Mouse (Mus musculus): ENCODE data around the gene B3gat2. TPM values are rescaled to one million over a fixed set of nuclear protein-coding genes. Genes with fewer than 3 reads are reported as not detected.

Gene B3gat2
- polyA plus RNA-seq, 1 experiment, result not detected

DNA sequence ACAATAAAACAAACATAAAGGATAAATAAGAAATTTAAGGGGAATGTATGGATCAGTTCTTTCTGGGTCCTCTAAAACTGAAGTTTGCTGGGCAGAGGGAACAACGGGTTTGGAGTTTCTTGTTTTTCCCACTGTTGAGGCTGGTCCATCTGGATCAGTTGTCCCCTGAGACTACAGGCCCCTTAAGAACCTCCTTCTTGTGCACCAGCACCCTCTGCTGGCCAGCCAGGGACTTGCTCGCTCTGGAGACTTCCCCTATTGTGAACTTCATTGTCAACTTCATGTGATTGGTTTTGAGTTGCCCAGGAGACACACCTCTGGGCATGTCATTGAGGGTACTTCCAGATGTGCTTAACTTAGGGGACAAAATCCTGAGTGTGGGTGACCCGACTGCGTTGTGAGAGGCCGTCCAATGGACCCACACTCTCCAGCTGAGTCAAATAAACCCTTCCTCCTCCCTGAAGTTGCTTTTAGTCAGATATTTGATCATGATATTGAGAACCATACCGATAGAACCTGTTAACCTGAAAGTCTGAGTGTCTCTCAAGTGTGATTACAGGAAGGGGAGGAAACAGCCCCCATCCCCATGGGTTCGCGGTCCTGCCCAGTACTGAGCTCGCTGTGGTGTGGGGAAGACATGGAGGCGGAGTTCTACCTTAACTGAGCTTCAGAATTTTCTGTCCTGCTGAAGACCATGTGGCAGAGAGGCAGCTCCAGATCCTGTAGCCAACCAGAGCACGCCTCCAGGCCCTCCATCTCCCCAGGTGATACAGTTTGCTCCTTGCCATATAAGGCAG lies 31.4 kb downstream of the B3gat2 start:
- TF ChIP-seq GATA1 (IDR thresholded peaks at IDR 0.05; ENCODE audit: low read length), result no peak

DNA sequence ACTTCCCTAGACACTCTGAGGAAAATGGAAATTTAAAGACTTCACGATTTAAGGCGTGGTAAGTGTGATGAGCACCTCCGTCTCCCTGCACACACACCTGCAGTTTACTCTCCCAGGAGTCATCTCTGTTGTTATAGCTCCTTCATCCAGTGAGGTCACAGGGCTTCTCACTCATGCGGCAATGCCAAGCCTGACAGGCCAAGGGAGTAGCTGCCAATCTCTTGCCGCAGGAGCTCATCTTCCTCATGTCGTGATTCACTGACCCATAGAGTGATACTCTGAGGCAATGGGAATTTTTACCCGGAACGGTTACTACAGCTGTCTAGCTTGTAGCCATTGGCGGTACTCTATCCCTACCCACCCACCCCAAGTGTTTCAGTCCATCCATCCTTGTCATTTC lies 36.8 kb downstream of the B3gat2 start:
- TF ChIP-seq GATA1 (IDR thresholded peaks at IDR 0.05; ENCODE audit: low read length), result no peak

DNA sequence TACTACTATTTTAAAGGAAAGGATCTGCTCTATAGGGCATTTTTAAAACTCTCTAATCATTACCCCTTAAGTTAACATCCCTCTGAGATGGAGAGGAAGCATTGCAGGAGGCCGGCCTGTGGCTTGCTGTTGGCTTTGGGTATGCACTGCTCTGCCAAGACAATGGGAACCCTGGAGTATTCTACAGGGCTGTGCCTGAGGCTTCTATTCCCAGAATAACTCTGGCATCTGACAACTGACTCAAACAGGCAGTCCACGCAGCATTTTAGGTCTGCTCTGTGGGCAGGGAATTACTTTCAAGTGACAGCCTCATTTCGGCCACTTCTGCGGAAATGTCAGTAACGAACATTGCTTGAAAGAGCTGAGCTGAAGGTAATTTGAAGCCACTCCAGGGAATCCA lies 60.1 kb downstream of the B3gat2 start:
- TF ChIP-seq GATA1 (IDR thresholded peaks at IDR 0.05; ENCODE audit: low read length), result no peak

DNA sequence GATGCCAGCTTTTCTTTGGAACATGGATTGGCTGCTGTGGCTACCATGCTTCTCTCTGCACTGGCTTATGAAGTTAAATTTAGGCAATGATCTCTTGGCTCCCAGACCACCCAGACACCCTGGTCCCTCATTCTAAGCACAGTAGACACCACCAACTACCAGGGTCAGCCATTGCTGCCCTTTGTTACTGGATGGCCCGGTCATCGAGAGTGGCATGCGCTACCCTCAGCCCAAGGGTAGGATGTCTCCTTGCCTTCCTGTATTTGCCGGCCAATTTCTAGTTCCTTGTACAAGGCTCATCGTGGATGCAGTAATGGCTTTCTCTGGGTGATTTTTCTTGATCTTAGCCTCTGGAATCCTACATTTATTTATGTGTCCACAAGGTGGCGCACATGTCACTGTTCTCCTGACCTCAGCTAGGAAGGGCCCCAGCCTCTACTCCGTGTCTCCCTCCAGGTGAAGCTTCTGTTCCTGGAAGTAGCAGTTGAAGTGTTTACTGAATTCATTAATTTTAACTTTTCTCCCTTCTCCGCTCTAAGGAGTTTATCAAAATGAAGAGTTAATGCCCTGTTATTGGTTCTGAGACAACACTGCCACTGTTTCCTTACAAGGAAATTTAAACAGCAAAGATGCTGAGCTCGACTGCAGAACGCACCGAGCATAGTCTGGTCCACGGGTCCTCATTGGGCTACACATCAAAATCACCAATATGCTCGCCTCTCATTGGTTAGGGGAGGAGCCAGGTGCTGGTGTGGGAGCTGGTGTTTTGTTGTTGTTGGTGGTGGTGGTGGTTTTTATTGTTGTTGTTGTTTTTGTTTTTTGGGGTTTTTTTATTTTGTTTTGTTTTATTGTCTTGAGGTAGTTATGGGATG lies 65.6 kb downstream of the B3gat2 start:
- no peak for TF ChIP-seq GATA1 (IDR thresholded peaks at IDR 0.05; ENCODE audit: low read length)

DNA sequence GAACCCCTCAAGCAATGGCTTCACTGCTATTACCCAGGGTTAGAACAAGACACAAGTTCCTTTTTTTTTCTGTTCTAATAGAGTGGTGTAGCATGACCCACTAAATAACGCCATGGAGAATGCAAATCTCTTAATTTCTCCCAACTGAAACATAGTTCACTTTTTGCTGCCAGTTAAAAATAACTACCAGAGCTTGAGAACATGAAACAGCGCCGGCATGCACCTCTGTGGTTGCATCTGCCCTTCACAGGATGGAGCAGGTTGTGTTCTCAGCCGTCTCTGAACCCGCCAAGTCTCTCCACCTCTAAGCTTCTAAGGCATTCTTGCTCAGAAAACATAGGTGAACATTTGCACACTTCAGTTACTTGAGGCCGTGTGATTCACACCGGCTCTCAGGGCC lies 72.7 kb downstream of the B3gat2 start:
- TF ChIP-seq GATA1 (IDR thresholded peaks at IDR 0.05; ENCODE audit: low read length), result no peak

GRCm38 (mm10) chr1:23834819-23835218 lies 73.3 kb downstream of the B3gat2 start:
- TF ChIP-seq GATA1 (IDR thresholded peaks at IDR 0.05; ENCODE audit: low read length), result no peak

- TF ChIP-seq GATA1 (IDR thresholded peaks at IDR 0.05; ENCODE audit: low read length), result peak; percentile 89
Observed at GRCm38 (mm10) chr1:23836630-23837029, 75.1 kb downstream of the B3gat2 start.

DNA sequence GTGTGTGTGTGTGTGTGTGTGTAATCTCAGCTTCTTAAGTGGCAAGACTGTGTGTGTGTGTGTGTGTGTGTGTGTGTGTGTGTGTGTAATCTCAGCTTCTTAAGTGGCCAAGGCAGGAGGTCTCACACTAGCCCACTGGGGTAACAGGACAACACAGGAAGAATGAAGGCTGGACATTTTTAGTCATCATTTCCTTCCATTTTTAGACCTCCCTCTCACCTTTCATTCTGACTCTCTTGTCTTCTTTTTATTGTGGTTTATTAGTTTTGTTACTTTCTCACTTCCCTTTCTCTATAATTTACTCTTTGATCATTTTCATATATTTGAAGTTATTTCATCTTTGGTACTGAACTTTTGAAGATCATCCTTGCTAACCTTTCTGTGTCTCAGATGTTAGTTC lies 79.4 kb downstream of the B3gat2 start:
- TF ChIP-seq GATA1 (IDR thresholded peaks at IDR 0.05; ENCODE audit: low read length), result no peak

- no peak for TF ChIP-seq GATA1 (IDR thresholded peaks at IDR 0.05; ENCODE audit: low read length)
Observed at GRCm38 (mm10) chr1:23842629-23843028, 81.1 kb downstream of the B3gat2 start.

- TF ChIP-seq GATA1 (IDR thresholded peaks at IDR 0.05; ENCODE audit: low read length), result no peak
Observed at GRCm38 (mm10) chr1:23843790-23844189, 82.2 kb downstream of the B3gat2 start.

- no peak for TF ChIP-seq GATA1 (IDR thresholded peaks at IDR 0.05; ENCODE audit: low read length)
Observed at GRCm38 (mm10) chr1:23845007-23845406, 83.5 kb downstream of the B3gat2 start.

GRCm38 (mm10) chr1:23846044-23846680 lies 84.6 kb downstream of the B3gat2 start:
- TF ChIP-seq GATA1 (IDR thresholded peaks at IDR 0.05; ENCODE audit: low read length), result no peak

- TF ChIP-seq GATA1 (IDR thresholded peaks at IDR 0.05; ENCODE audit: low read length), result no peak
Observed at GRCm38 (mm10) chr1:23855623-23856022, 94.1 kb downstream of the B3gat2 start.

- no peak for TF ChIP-seq GATA1 (IDR thresholded peaks at IDR 0.05; ENCODE audit: low read length)
Observed at GRCm38 (mm10) chr1:23860944-23861343, 99.4 kb downstream of the B3gat2 start.

- no peak for TF ChIP-seq GATA1 (IDR thresholded peaks at IDR 0.05; ENCODE audit: low read length)
Observed at GRCm38 (mm10) chr1:23865566-23865965, 104.0 kb downstream of the B3gat2 start.

- TF ChIP-seq GATA1 (IDR thresholded peaks at IDR 0.05; ENCODE audit: low read length), result no peak
Observed at GRCm38 (mm10) chr1:23867350-23867862, 105.9 kb downstream of the B3gat2 start.
